Mouse (Mus musculus): ENCODE data around the gene Ppp4c. TPM values are rescaled to one million over a fixed set of nuclear protein-coding genes. Genes with fewer than 3 reads are reported as not detected.
A peak's percentile ranks its signal among the peaks of the same experiment; 100 is the strongest.

The Ppp4c gene
- total RNA-seq, 1 experiment = 291 TPM

GRCm38 (mm10) chr7:126800269-126801056 lies 8.2 kb upstream of the Ppp4c start:
- in situ Hi-C loops (cut with MboI; ENCODE audit: low sequenced_read_pairs in 2 of 2, unreplicated experiment in 2 of 2) = no loop called here
- TF ChIP-seq ZNF384 (IDR thresholded peaks at IDR 0.05; ENCODE audit: low read depth, low read length) = peak; percentile 66
- no peak for TF ChIP-seq MAFK (IDR thresholded peaks at IDR 0.05; ENCODE audit: insufficient read depth, low read depth, low read length)
- no peak for TF ChIP-seq CHD2 (IDR thresholded peaks at IDR 0.05; ENCODE audit: low read depth, low read length)
- no peak for TF ChIP-seq HCFC1 (IDR thresholded peaks at IDR 0.05; ENCODE audit: borderline replicate concordance, insufficient read depth, low read length)
- DNase-seq (ENCODE audit: low read depth, low spot score) = no peak
- Histone ChIP-seq H3K27ac (ENCODE audit: insufficient read depth, low read depth, low read length, poor library complexity, severe bottlenecking) (peak overlapping the region; percentile 92), H3K36me3 (ENCODE audit: control insufficient read depth, insufficient read depth, low read length, poor library complexity, severe bottlenecking) (peaks cover 35% of the 10 kb centered on the region), H3K4me3 (ENCODE audit: insufficient read depth in 1 of 2, low read depth in 1 of 2, low read length in 2 of 2, poor library complexity in 1 of 2, severe bottlenecking in 1 of 2) (peak overlapping the region; percentile 70 to 89), H3K9ac (ENCODE audit: insufficient read depth, low read depth, low read length, poor library complexity, severe bottlenecking) (peak overlapping the region; percentile 76), H3K9me3 (ENCODE audit: control insufficient read depth, insufficient read depth, low read depth, low read length) (no peaks in the 10 kb centered on the region), H3K4me1 (ENCODE audit: control insufficient read depth in 2 of 2, insufficient read depth in 2 of 2, low read length in 2 of 2, poor library complexity in 1 of 2) (peaks cover 0 to 13% of the 10 kb centered on the region in 2 experiments; a peak in 1 of 4 replicates)

- peak overlapping the region; percentile 92 for H3K27ac ChIP-seq (ENCODE audit: insufficient read depth, low read depth, low read length, poor library complexity, severe bottlenecking)
- H3K4me1 ChIP-seq (ENCODE audit: control insufficient read depth in 2 of 2, insufficient read depth in 2 of 2, low read length in 2 of 2, poor library complexity in 1 of 2) = peaks cover 0 to 13% of the 10 kb centered on the region in 2 experiments; a peak in 1 of 4 replicates
- TF ChIP-seq ZC3H11A (IDR thresholded peaks at IDR 0.05; ENCODE audit: borderline replicate concordance, low read depth, low read length) (no peak), CHD2 (IDR thresholded peaks at IDR 0.05; ENCODE audit: low read depth, low read length) (no peak), ZNF384 (IDR thresholded peaks at IDR 0.05; ENCODE audit: low read depth, low read length) (no peak), HCFC1 (IDR thresholded peaks at IDR 0.05; ENCODE audit: borderline replicate concordance, insufficient read depth, low read length) (no peak), MAFK (IDR thresholded peaks at IDR 0.05; ENCODE audit: insufficient read depth, low read depth, low read length) (peak; percentile 75)
- in situ Hi-C loops (cut with MboI; ENCODE audit: low sequenced_read_pairs in 2 of 2, unreplicated experiment in 2 of 2) = no loop called here
- no peaks in the 10 kb centered on the region for H3K9me3 ChIP-seq (ENCODE audit: control insufficient read depth, insufficient read depth, low read depth, low read length)
- peak overlapping the region; percentile 76 for H3K9ac ChIP-seq (ENCODE audit: insufficient read depth, low read depth, low read length, poor library complexity, severe bottlenecking)
- DNase-seq (ENCODE audit: low read depth, low spot score) = peak; percentile 78
- H3K36me3 ChIP-seq (ENCODE audit: control insufficient read depth, insufficient read depth, low read length, poor library complexity, severe bottlenecking) = peaks cover 37% of the 10 kb centered on the region
- peak overlapping the region; percentile 70 to 89 for H3K4me3 ChIP-seq (ENCODE audit: insufficient read depth in 1 of 2, low read depth in 1 of 2, low read length in 2 of 2, poor library complexity in 1 of 2, severe bottlenecking in 1 of 2)
These were observed 7.4 kb upstream of the Ppp4c start for GRCm38 (mm10) chr7:126799468-126800268.

- peak overlapping the region; percentile 92 for H3K27ac ChIP-seq (ENCODE audit: insufficient read depth, low read depth, low read length, poor library complexity, severe bottlenecking)
- peak; percentile 98 for DNase-seq (ENCODE audit: low read depth, low spot score)
- H3K36me3 ChIP-seq (ENCODE audit: control insufficient read depth, insufficient read depth, low read length, poor library complexity, severe bottlenecking) = peaks cover 37% of the 10 kb centered on the region
- H3K9ac ChIP-seq (ENCODE audit: insufficient read depth, low read depth, low read length, poor library complexity, severe bottlenecking) = peak overlapping the region; percentile 89
- peaks cover 0 to 13% of the 10 kb centered on the region in 2 experiments; a peak in 1 of 4 replicates for H3K4me1 ChIP-seq (ENCODE audit: control insufficient read depth in 2 of 2, insufficient read depth in 2 of 2, low read length in 2 of 2, poor library complexity in 1 of 2)
- H3K9me3 ChIP-seq (ENCODE audit: control insufficient read depth, insufficient read depth, low read depth, low read length) = no peaks in the 10 kb centered on the region
- 0 out of 2 replicates have a peak, but pooled peaks have one; percentile 38 for TF ChIP-seq ZNF384 (IDR thresholded peaks at IDR 0.05; ENCODE audit: low read depth, low read length)
- no peak for TF ChIP-seq MAFK (IDR thresholded peaks at IDR 0.05; ENCODE audit: insufficient read depth, low read depth, low read length)
- in situ Hi-C loops (cut with MboI; ENCODE audit: low sequenced_read_pairs in 2 of 2, unreplicated experiment in 2 of 2) = no loop called here
- peak overlapping the region; percentile 91 to 96 for H3K4me3 ChIP-seq (ENCODE audit: insufficient read depth in 1 of 2, low read depth in 1 of 2, low read length in 2 of 2, poor library complexity in 1 of 2, severe bottlenecking in 1 of 2)
These were observed 6.8 kb upstream of the Ppp4c start for GRCm38 (mm10) chr7:126799050-126799467.

GRCm38 (mm10) chr7:126798127-126799049 lies 6.1 kb upstream of the Ppp4c start:
- no peak for DNase-seq (ENCODE audit: low read depth, low spot score)
- Histone ChIP-seq H3K4me1 (ENCODE audit: control insufficient read depth in 2 of 2, insufficient read depth in 2 of 2, low read length in 2 of 2, poor library complexity in 1 of 2) (peaks cover 0 to 13% of the 10 kb centered on the region in 2 experiments; a peak in 1 of 4 replicates), H3K9ac (ENCODE audit: insufficient read depth, low read depth, low read length, poor library complexity, severe bottlenecking) (peak overlapping the region; percentile 89), H3K36me3 (ENCODE audit: control insufficient read depth, insufficient read depth, low read length, poor library complexity, severe bottlenecking) (peaks cover 37% of the 10 kb centered on the region), H3K9me3 (ENCODE audit: control insufficient read depth, insufficient read depth, low read depth, low read length) (no peaks in the 10 kb centered on the region), H3K27ac (ENCODE audit: insufficient read depth, low read depth, low read length, poor library complexity, severe bottlenecking) (peak overlapping the region; percentile 70), H3K4me3 (ENCODE audit: insufficient read depth in 1 of 2, low read depth in 1 of 2, low read length in 2 of 2, poor library complexity in 1 of 2, severe bottlenecking in 1 of 2) (peak overlapping the region; percentile 91 to 96)
- no peak for TF ChIP-seq ZNF384 (IDR thresholded peaks at IDR 0.05; ENCODE audit: low read depth, low read length)
- no peak for TF ChIP-seq ZC3H11A (IDR thresholded peaks at IDR 0.05; ENCODE audit: borderline replicate concordance, low read depth, low read length)
- peak; percentile 19; the same call in 1 of the 2 replicates for TF ChIP-seq HCFC1 (IDR thresholded peaks at IDR 0.05; ENCODE audit: borderline replicate concordance, insufficient read depth, low read length)
- peak; percentile 67 for TF ChIP-seq MAFK (IDR thresholded peaks at IDR 0.05; ENCODE audit: insufficient read depth, low read depth, low read length)
- TF ChIP-seq CHD2 (IDR thresholded peaks at IDR 0.05; ENCODE audit: low read depth, low read length) = no peak
- in situ Hi-C loops (cut with MboI; ENCODE audit: low sequenced_read_pairs in 2 of 2, unreplicated experiment in 2 of 2) = no loop called here
